Mouse (Mus musculus) hindbrain, embryonic 16.5 days (tissue): Measurements from ENCODE around the gene Chrm3. TPM values are rescaled to one million over a fixed set of nuclear protein-coding genes. Genes with fewer than 3 reads are reported as not detected.
A peak's percentile ranks its signal among the peaks of the same experiment; 100 is the strongest.

Experiments used
- ATAC-seq: fragments of 200-750 bp; cut with Nextera tagmentation; 2 replicates; pipeline ENCODE4 v1.8.0; 2017; ENCODE audit warnings: moderate TSS enrichment, moderate library complexity
- H3K27ac ChIP-seq: fragments of 300-500 bp; sonication (generic); 2 replicates; pipeline ENCODE4 v1.5.1; 2014; ENCODE audit warnings: low read depth, mild to moderate bottlenecking, control low read depth, low read length, moderate library complexity
- H3K27me3 ChIP-seq: fragments of 300-500 bp; sonication (generic); replicated peaks from 2 replicates; pipeline ENCODE4 v1.6.1; 2014; ENCODE audit warnings: low read length; ENCODE audit not compliant: control insufficient read depth, insufficient read depth
- H3K36me3 ChIP-seq: fragments of 300-500 bp; sonication (generic); 2 replicates; pipeline ENCODE4 v1.6.1; 2014; ENCODE audit warnings: mild to moderate bottlenecking, low read length, moderate library complexity, mixed read lengths; ENCODE audit not compliant: control insufficient read depth, insufficient read depth
- H3K4me1 ChIP-seq: fragments of 300-500 bp; sonication (generic); 2 replicates; pipeline ENCODE4 v1.6.1; 2014; ENCODE audit warnings: low read depth, low read length; ENCODE audit not compliant: control insufficient read depth, insufficient read depth
- H3K4me2 ChIP-seq: fragments of 300-500 bp; sonication (generic); 2 replicates; pipeline ENCODE4 v1.6.1; 2014; ENCODE audit warnings: mild to moderate bottlenecking, low read length, control low read depth, moderate library complexity
- H3K4me3 ChIP-seq: fragments of 300-500 bp; sonication (generic); 2 replicates; pipeline ENCODE4 v1.5.1; 2014; ENCODE audit warnings: mild to moderate bottlenecking, low read length, control low read depth, moderate library complexity
- H3K9ac ChIP-seq: fragments of 300-500 bp; sonication (generic); 2 replicates; pipeline ENCODE4 v1.6.1; 2014; ENCODE audit warnings: low read depth, mild to moderate bottlenecking, control low read depth, low read length, moderate library complexity
- H3K9me3 ChIP-seq: fragments of 300-500 bp; sonication (generic); 2 replicates; pipeline ENCODE4 v1.6.1; 2014; ENCODE audit warnings: mild to moderate bottlenecking, low read length, moderate library complexity; ENCODE audit not compliant: control insufficient read depth
- WGBS: fragments of 180-500 bp; shearing (Covaris S2); extraction: QIAGEN DNeasy Blood & Tissue Kit; methylation state at CpG from one replicate; pipeline ENCODE4 v1.1.7; 2014; 5-methylcytosine and 5-hydroxymethylcytosine counted together
- polyA plus RNA-seq: library from polyadenylated mRNA; unstranded; fragments of >200 nt; fragmentation: Nextera tagmentation; extraction: Ambion mirVana; gene quantifications from 2 replicates; pipeline ENCODE4 v1.2.1, GENCODE M21; 2015

The Chrm3 gene
- polyA plus RNA-seq, 1 experiment from 2014 or later: 4.2 TPM

GRCm38 (mm10) chr13:9888284-9888683, 472.4 kb downstream of the Chrm3 start:
- H3K4me2 ChIP-seq: no peak overlapping the region
- H3K36me3 ChIP-seq: no peaks in the 10 kb centered on the region
- no peak overlapping the region for H3K4me3 ChIP-seq
- no peak overlapping the region for H3K9ac ChIP-seq
- H3K27me3 ChIP-seq: no peaks in the 10 kb centered on the region
- WGBS: 68% methylated on average over 5 of the region's 5 CpGs
- no peaks in the 10 kb centered on the region; the same call in 1 of the 2 replicates for H3K4me1 ChIP-seq
- H3K9me3 ChIP-seq: 0 out of 2 replicates have a peak, but pooled peaks cover 2% of the 10 kb centered on the region
- H3K27ac ChIP-seq: no peak overlapping the region
- ATAC-seq: no peak

GRCm38 (mm10) chr13:9887261-9887660, 473.4 kb downstream of the Chrm3 start:
- Histone ChIP-seq H3K36me3 (no peaks in the 10 kb centered on the region), H3K27ac (no peak overlapping the region), H3K9me3 (0 out of 2 replicates have a peak, but pooled peaks cover 2% of the 10 kb centered on the region), H3K4me1 (no peaks in the 10 kb centered on the region; the same call in 1 of the 2 replicates), H3K4me2 (no peak overlapping the region), H3K4me3 (no peak overlapping the region), H3K27me3 (no peaks in the 10 kb centered on the region), H3K9ac (no peak overlapping the region)
- no peak for ATAC-seq
- 92% methylated on average over 5 of the region's 5 CpGs for WGBS

GRCm38 (mm10) chr13:9886465-9887135, 474.0 kb downstream of the Chrm3 start:
- Histone ChIP-seq H3K27me3 (no peaks in the 10 kb centered on the region), H3K9me3 (0 out of 2 replicates have a peak, but pooled peaks cover 2% of the 10 kb centered on the region), H3K9ac (no peak overlapping the region), H3K4me3 (no peak overlapping the region), H3K4me1 (no peaks in the 10 kb centered on the region; the same call in 1 of the 2 replicates), H3K36me3 (no peaks in the 10 kb centered on the region), H3K27ac (no peak overlapping the region), H3K4me2 (no peak overlapping the region)
- WGBS: 80% methylated on average over 6 of the region's 6 CpGs
- ATAC-seq: no peak

DNA sequence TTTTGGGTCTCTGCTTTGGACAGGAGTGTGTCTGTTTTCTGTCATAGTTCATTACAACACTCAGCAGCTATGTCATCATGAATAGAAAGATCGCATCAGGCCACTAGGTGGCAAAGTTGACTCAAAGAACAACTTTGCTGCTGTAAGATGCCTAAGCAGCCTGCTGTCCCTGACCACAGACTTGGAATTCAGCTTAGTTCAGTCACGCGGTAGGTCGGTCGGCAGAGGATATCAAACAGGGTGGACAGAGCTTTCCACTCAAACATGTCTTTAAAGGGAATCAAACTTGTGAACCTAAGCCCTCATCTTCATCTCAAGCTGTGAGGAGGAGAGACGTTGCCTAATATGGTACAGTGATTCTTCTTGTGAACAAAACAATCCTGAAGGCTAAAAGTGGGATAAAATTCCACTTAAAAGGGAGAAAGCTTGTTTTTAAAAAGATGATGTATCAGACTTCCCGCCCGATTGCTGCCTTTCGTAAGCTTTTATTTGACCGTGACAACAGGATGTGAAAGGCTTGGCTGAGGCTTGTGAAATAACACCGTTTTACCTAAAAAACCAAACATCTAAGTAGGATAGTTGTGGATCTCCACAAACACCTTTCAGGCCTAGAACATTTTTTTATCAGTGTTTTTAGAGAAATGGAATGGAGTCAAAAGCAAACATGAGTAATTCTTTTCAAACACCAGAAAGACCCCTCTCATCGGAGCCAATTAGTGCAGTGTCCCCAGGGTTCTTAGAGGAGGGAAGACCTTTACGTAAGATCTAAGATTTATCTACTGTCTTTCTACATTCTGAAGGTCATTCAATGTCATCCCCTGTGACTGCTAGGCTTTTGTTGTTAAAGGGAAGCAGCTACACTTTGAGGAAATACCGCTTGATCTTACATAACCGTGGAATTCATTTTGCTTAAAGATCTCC, 478.0 kb downstream of the Chrm3 start:
- Histone ChIP-seq H3K4me2 (peak overlapping the region; percentile 33), H3K36me3 (no peaks in the 10 kb centered on the region), H3K4me3 (no peak overlapping the region), H3K9me3 (0 out of 2 replicates have a peak, but pooled peaks cover 2% of the 10 kb centered on the region), H3K27me3 (no peaks in the 10 kb centered on the region), H3K4me1 (no peaks in the 10 kb centered on the region; the same call in 1 of the 2 replicates), H3K27ac (no peak overlapping the region), H3K9ac (no peak overlapping the region)
- peak; percentile 94 for ATAC-seq
- WGBS: 48% methylated on average over 15 of the region's 15 CpGs

DNA sequence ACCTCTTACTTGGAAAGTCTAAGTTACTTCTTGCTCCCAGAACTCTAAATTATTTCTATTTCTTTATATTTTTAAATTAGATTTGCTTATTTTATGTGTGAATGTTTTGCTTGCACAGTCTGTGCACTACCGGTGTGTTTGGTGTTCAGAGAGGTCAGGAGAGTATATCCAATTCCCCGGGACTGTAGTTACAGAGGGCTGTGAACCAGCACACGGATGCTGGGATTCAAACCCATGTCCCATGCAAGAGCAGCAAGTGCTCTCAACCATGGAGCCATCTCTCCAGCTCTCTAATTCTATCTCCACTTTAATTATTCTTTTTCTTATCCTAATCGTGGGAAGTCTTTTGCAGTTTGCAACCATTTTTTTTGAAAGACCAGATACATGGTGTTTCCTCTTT, 478.7 kb downstream of the Chrm3 start:
- H3K4me3 ChIP-seq: no peak overlapping the region
- no peaks in the 10 kb centered on the region; the same call in 1 of the 2 replicates for H3K4me1 ChIP-seq
- 0 out of 2 replicates have a peak, but pooled peaks cover 2% of the 10 kb centered on the region for H3K9me3 ChIP-seq
- H3K9ac ChIP-seq: no peak overlapping the region
- 58% methylated on average over 4 of the region's 4 CpGs for WGBS
- no peaks in the 10 kb centered on the region for H3K36me3 ChIP-seq
- ATAC-seq: peak; percentile 62; the same call in 1 of the 2 replicates
- H3K4me2 ChIP-seq: no peak overlapping the region
- H3K27ac ChIP-seq: no peak overlapping the region
- no peaks in the 10 kb centered on the region for H3K27me3 ChIP-seq

GRCm38 (mm10) chr13:9880401-9880800, 480.2 kb downstream of the Chrm3 start:
- Histone ChIP-seq H3K4me3 (no peak overlapping the region), H3K27ac (no peak overlapping the region), H3K36me3 (no peaks in the 10 kb centered on the region), H3K4me1 (no peaks in the 10 kb centered on the region), H3K27me3 (no peaks in the 10 kb centered on the region), H3K9me3 (0 out of 2 replicates have a peak, but pooled peaks cover 2% of the 10 kb centered on the region), H3K9ac (no peak overlapping the region), H3K4me2 (no peak overlapping the region)
- ATAC-seq: no peak
- WGBS: 83% methylated on average over 4 of the region's 4 CpGs

DNA sequence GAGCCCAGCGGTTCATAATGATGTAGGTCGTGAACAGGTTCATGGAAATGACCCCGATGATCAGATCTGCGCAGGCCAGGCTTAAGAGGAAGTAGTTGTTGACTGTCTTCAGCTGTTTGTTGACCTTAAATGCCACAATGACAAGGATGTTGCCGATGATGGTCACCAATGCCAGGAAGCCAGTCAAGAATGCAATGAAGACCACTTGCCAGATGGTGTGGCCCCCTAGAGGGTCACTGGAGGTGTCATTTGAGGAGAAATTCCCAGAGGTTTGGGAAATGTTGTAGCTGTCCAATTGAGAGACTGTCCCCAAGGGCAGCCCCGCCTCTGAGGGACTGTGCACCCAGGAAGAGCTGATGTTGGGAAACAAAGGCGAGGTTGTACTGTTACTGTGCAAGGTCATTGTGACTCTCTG, 482.0 kb downstream of the Chrm3 start:
- H3K4me2 ChIP-seq: no peak overlapping the region
- H3K4me3 ChIP-seq: no peak overlapping the region
- no peak overlapping the region for H3K27ac ChIP-seq
- WGBS: 87% methylated on average over 7 of the region's 7 CpGs
- H3K27me3 ChIP-seq: no peaks in the 10 kb centered on the region
- ATAC-seq: no peak
- H3K9me3 ChIP-seq: no peaks in the 10 kb centered on the region
- H3K4me1 ChIP-seq: no peaks in the 10 kb centered on the region
- no peaks in the 10 kb centered on the region for H3K36me3 ChIP-seq
- H3K9ac ChIP-seq: no peak overlapping the region

- Histone ChIP-seq H3K9me3 (no peaks in the 10 kb centered on the region), H3K4me3 (no peak overlapping the region), H3K27ac (no peak overlapping the region), H3K36me3 (no peaks in the 10 kb centered on the region), H3K4me1 (no peaks in the 10 kb centered on the region), H3K27me3 (no peaks in the 10 kb centered on the region), H3K9ac (no peak overlapping the region), H3K4me2 (no peak overlapping the region)
- 82% methylated on average over 3 of the region's 3 CpGs for WGBS
- ATAC-seq: no peak
Observed at GRCm38 (mm10) chr13:9873377-9873776, 487.3 kb downstream of the Chrm3 start.

DNA sequence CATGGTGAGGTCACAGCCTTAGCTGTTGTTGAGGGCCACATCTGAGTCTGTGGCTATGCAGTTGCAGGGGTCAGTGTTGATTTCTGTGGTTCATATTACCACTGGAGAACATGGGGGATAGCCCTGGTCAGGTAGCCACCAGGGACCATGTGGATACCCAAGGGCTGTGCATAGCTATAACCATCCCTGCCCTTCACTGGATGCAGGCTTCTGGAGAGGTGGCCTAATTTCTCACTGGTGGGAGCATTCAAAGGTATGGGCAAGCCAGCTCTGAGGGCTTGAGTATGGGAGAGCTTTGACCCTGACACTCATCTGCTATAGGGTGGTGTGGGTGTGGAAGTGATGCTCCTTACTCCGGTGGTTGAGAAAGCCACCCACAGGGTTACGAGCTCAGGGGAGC, 494.5 kb downstream of the Chrm3 start:
- Histone ChIP-seq H3K36me3 (no peaks in the 10 kb centered on the region), H3K4me2 (no peak overlapping the region), H3K4me3 (no peak overlapping the region), H3K4me1 (no peaks in the 10 kb centered on the region), H3K9me3 (no peaks in the 10 kb centered on the region), H3K27ac (no peak overlapping the region), H3K27me3 (no peaks in the 10 kb centered on the region), H3K9ac (no peak overlapping the region)
- WGBS: 100% methylated on average over 2 of the region's 2 CpGs
- no peak for ATAC-seq
